Mouse (Mus musculus) bone marrow macrophage, adult 2 months (primary cell): ENCODE measurements at regions not wholly inside any gene's neighbourhood (a gene's known extent, or its start where the extent isn't known, plus 50 kb on each side); places are given as distances from the start of the nearest gene placed in this dataset.

Source experiments
- CTCF ChIP-seq: IDR thresholded peaks from 2 replicates; pipeline ENCODE4 v1.5.1; 2012; ENCODE audit warnings: low read depth, mild to moderate bottlenecking, low read length, moderate library complexity
- POLR2A ChIP-seq: IDR thresholded peaks from 2 replicates; pipeline ENCODE4 v1.6.1; 2012; ENCODE audit warnings: mild to moderate bottlenecking, low read depth, low read length, borderline replicate concordance

GRCm38 (mm10) chr16:73117338-73117737 lies 809.2 kb downstream of the Robo1 start:
- no peak for TF ChIP-seq CTCF
- no peak for TF ChIP-seq POLR2A
